Mouse (Mus musculus): ENCODE data around the gene Dclre1a.

Dclre1a gene

DNA sequence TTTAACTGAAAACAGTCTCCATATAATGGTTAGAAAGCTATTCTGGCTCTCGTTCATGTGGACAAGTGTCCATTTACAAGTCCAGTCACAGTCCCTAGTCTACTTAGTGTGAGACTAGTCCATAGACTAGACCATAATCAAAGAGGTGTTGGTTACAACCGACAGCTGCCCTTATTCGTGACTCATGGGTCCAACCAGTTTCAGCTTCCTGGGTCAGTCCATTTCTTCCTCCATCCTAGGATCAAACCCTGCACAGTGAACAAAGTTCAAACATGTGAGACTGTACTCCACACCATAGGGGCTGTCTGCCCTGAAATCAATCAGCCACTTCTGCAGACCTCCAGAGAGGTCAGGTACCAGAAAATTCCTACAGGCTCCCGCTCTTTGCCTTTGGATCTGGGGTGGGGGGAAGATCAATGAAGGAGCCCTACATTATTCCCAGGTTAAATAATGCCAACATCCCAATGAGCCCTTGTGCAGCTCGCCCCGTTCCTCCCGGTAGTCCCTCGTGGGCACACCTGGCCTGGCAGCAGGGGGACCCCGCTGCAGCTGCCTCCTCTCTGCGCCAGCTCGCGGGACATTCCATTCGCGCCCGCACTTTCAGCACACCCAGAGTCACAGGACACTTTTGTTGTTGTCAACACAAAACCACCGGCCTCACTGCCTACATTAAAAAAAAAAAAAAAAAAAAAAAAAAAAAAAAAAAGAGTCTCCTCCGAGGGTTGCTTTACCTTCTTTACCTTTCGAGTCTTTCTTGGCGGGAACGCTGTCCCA, at the start of gene Dclre1a:
TSS of gene Dclre1a (minus strand) at position 767 of the 774 bp plus-strand sequence.
- no peak for DNase-seq (ENCODE audit: low spot score)

DNA sequence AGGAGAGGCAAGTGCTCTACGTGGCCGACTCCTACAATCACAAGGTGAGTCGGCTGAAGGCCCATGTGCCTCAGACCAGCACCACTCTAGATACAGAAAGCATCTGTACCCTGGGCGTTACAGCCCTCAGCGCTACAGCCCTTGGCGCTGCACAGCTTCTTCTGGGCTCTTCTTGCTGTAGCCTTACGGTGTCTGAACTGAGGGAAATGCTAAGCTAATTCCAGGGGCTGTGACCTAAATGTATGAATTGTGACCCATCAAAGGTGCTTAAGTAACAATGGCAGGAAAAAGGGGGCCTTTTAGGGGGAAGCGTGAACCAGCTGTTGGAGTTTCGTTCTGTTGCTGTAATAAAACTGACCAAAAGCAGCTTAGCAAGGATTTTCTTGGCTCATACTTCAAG, 44.5 kb upstream of the Dclre1a start:
- no peak for DNase-seq (ENCODE audit: low spot score)

DNA sequence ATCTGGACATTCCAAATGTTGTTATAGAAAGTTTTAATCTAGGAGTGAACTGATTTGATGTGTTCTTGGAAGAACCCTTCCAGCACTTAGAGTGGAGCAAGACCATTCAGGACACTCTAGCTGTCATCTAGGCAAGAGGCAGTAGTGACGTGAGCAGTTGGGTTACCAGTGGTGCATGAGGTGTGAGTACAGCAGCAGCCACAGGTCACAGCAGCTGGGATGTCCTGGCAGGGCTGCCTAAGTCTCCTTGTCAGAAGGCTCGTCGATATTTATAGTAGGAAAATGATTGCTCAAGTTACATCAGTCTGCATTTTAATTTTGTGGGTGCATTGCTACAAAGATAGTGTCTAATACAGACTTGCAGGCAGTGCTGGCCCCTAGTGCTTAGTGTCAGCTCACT, 42.2 kb upstream of the Dclre1a start:
- DNase-seq (ENCODE audit: low spot score), result no peak

DNA sequence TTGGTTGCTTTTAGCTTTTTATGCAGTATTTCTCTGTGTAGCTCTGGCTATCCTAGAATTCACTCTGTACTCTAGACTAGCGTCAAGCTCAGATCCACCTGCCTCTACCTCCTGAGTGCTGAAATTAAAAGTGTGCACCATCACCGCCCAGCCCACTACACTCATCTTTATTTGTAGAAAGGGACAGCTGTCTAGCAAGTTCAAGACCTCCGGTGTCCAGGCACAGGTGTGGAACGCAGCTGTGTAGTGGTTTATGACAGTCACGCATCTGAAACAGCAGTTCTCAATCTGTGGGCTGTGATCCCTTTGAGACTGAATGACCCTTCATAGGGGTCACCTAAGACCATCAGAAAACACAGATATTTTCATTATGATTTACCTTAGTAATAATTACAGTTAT, 41.4 kb upstream of the Dclre1a start:
- no peak for DNase-seq (ENCODE audit: low spot score)

DNA sequence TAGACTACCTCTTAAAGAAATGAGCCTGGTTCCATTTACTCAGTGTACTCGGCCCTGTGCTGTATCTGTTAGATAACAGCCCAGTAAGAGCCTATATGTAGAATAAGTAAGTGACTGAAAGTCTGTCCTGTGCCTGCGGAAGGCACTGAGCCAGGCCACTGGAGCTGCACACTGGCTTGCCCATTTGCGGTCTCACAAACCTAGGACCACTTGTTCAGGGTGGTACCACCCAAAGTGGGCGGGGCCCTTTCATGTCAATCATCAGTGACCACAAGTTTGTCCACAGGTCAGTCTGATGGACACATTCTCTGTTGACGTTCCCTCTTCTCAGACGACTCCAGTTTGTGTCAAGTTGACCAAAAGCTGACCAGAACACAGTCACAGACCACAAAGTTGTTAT, 41.0 kb upstream of the Dclre1a start:
- no peak for DNase-seq (ENCODE audit: low spot score)

DNA sequence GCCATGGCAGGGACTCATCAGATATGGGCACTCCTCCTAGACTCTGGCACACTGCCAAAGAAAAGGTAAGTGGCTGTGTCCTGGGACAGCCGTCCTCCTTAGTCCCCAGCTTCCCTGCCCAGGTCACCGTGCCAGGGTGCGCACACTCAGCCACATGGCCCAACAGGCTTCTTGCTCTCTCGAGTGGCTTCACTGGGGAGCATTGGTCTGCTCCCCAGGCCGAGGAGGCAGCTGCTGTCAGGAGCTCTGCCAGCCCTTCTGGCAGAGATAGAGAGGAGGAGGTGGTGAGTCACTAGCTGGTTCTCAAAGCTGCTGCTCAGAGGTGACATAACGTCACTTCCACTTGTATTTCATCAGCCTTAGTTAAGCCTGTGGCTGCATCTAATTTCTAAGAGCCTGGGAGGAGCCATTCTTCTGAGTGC, 40.2 kb upstream of the Dclre1a start:
- DNase-seq (ENCODE audit: low spot score), result peak; percentile 31

DNA sequence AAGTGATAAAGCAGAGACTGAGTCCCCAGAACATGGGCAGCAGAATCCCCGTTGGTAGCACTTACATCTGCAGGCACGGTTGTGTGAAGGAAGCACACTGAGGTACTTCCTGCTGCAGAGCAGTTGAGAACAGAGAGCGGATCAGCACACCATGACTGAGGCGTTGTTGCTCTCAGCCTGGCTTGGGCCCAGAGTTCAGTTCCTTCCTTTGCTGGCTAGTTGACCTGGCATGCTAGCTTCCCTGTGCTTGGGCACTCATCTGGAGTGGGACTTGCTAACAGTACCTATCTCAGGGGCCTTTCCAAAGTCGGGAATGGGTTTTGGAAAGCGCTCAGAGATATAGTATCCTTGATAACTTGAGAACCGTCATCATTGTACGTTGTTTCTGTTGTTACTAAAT, 38.3 kb upstream of the Dclre1a start:
- no peak for DNase-seq (ENCODE audit: low spot score)

DNA sequence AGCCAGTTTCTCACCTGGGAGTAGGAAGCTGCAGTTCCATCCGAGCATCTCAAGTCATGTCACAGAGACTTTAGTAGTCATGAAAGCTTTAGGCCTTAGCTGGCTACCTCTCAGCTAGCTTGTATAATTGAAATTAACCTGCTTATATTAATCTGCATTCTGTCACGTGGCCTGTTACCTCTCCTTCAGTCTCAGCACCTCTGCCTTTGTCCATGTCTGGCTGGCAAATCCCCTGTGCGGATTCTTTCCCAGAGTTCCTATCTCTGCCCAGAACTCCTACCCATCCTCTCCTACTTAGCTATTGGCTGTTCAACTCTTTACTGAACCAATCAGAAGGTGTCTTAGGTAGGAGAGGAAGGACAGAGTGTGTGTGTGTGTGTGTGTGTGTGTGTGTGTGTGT, 36.3 kb upstream of the Dclre1a start:
- no peak for DNase-seq (ENCODE audit: low spot score)

DNA sequence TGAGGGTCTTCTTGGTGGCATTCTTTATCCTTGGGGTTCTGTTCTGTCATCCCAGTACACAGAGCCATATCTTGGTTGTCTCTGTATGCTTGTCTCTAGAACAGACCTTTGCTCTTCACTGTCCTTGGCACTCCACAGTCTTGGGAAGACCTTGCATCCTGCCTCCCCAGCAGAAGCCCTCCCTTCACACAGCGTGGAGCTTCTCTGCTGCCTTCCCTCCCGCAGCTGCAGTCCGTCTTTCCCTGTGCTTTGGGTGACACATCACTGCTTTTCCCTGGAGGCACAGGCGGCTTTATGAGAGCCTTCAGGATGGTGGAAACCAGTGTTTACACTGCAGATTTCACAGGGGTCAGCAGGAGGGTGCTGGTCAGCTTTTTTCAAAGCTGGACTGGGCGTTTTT, 35.8 kb upstream of the Dclre1a start:
- DNase-seq (ENCODE audit: low spot score), result no peak

DNA sequence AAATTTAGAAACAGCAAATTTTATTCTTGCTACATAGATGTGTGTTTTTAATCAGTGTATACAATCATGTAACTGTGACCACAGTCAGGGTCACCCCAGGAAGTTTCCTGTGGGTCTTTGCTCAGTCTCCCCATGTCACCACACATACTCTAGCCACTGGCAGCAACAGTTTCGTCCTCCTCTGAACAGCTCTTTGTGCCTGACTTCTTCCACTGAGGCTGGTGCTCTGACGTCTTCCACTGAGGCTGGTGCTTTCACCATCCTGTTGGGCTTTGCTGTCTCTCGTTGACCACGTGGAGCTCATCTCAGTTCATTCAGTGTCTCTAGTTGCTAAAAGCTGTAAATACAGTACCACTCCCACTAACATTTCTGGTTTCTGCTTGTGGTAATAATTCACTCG, 34.0 kb upstream of the Dclre1a start:
- no peak for DNase-seq (ENCODE audit: low spot score)

DNA sequence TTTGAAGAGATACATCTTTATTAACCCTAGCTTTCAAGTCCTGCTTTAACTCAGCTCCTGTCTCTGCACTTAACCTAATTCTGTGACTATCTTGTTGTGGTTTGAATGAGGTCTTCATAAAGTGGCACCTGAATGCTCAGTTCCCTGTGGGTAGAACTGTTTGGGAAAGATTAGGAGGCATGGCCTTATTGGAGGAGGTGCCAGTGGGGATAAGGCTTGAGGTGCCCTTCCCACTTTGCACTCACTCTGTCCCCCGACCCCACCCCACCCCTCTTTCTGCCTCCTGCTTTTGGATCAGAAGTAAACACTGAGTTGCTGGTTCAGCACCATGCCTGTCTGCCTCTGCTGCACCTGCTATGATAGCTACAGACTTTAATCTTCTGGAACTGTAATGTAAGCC, 29.8 kb upstream of the Dclre1a start:
- DNase-seq (ENCODE audit: low spot score), result no peak

DNA sequence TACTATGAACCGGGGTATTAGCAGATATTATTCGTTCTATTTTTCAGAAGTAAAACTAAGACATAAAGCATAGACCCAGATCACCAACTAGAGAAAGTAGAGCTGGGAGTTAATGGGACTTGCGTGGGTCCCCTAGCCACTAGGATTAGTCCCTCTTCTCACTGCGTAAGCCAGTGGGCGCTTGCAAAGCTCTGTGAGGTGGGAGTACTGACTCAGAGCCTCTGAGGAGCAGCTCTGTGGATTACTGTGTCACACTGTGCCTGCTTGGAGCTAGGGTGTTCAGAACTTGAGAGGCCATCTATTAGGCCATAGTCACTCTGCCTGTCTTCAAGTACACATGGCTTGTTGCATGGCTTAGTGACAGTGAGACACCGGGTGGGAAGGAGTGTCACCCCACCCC, 25.2 kb upstream of the Dclre1a start:
- no peak for DNase-seq (ENCODE audit: low spot score)

DNA sequence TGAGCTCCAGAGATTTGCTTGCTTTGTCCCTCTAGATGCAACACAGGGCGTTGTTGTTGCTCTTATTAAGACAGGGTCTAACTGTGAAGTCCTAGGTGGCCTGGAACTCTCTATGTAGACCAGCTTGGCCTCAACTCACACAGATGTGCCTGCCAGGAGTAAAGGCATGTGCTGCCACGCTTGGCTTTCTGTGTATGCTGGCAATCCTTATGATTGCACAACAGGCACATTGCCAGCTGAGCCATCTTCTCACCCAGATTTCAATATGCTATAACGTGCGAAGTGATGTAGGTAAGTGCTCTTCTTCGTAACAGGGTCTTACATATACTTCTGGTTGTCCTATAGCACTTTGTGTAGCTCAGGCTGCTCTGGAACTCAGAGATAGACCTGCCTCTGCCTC, 23.9 kb upstream of the Dclre1a start:
- DNase-seq (ENCODE audit: low spot score), result no peak

DNA sequence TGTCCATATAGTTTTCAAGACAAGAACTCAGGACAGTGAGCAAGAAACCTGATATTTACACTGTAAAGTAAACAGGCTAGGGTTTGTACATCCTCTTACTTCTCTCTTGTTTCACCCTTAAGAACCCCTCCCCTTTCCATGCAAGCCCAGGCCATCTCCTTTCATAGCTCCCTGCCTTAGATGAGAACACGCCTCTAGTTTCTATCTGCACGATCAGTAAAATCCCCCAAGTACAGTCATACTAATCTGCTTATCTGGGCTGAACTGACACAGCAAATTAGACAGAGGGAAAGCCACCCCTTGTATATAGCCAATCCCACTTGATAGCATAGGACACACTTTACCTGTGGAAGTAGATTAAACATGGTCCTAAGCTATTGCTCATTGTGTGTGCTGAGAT, 23.2 kb upstream of the Dclre1a start:
- DNase-seq (ENCODE audit: low spot score), result no peak

DNA sequence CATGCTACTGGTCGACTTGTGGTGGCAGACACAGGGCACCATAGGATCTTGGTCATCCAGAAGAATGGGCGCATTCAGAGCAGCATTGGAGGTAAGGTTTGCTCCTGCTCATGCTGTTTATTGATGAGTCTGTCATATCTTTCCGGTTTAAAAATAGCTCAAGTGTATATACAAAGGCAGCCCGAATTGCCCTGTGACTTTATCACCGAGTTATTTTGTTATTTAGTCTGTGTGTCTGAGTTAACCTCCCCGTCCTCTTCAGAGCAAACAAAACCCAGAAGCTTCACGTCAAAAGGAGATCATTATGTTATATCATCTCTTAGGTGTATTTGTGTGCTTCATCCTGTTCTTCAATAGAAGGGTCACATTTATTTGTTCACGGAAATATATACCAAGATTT, 22.8 kb upstream of the Dclre1a start:
- no peak for DNase-seq (ENCODE audit: low spot score)

DNA sequence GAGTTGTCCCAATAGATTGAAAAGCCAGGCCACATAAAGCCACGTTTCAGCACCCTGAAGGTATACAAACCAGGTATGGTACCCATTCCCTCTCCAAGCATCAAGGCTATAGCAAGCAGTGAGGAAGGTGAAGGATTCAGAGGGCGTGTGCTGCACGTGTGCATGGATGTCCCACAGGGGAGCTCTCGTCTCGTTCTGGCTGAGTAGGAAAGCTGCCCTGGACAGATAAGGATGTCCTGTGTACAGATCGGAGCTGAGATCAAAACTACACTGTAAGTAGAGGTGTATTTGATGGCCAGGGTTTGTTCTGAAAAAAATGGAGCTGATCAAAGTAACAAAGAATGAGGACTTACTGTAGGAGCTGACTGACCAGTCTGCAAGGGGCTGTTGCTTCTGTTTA, 18.9 kb upstream of the Dclre1a start:
- no peak for DNase-seq (ENCODE audit: low spot score)

DNA sequence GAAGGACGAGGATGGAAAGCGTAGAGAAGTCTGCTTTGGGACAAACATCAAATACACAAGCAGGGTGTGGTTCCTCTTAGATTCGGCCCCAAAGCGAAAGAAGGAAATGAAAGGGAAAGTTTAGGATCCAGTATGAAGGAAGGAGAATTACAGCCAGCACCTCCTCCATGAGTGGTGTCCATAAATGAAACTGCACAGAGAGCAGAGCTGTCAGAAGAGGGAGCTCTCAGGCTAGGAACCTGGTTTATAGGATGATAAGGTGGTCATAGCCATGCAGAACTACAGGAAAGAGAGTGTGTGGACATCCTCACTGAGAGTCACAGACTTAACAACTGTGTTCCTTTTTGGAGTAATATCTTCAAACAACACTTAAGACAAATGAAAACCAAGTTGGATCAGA, 18.0 kb upstream of the Dclre1a start:
- peak; percentile 79 for DNase-seq (ENCODE audit: low spot score)

DNA sequence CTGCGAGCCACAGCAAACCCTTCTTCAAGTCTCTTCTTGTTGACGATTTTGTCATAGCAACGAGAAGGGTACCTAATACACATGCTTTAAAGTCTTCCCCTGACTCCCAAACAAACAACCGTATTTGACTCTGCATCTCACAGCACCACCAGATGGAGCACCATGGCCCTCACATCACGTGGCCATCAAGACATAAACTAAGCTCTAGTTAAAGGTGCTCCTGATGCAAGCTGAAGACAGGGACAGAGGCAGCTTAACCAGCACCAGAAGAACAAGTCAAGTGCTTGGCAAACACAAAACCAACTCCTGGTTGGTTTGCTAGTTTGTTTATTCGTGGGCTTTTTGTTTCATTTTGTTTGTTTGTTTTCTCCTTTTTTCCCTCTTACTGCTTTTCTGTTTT, 17.3 kb upstream of the Dclre1a start:
- DNase-seq (ENCODE audit: low spot score), result no peak

DNA sequence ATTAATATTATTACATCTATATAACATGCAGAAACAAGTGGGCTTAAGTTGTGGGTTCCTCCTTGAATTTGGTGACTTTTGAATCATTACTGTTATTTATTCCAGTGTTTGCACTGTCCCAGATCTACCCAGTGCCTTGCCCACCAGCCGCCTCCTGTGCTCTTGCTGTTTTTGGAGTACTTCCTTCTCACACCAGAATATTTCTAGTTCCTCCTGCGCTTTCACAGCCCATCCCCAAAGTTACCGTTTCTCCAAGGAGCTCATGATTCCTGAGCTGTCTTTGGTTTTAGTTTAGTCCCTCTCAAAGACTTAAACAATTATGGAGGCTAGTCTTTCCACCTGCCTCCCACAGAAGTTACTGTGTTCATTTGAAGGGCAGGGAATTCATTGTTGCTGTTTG, 15.4 kb upstream of the Dclre1a start:
- DNase-seq (ENCODE audit: low spot score), result no peak

DNA sequence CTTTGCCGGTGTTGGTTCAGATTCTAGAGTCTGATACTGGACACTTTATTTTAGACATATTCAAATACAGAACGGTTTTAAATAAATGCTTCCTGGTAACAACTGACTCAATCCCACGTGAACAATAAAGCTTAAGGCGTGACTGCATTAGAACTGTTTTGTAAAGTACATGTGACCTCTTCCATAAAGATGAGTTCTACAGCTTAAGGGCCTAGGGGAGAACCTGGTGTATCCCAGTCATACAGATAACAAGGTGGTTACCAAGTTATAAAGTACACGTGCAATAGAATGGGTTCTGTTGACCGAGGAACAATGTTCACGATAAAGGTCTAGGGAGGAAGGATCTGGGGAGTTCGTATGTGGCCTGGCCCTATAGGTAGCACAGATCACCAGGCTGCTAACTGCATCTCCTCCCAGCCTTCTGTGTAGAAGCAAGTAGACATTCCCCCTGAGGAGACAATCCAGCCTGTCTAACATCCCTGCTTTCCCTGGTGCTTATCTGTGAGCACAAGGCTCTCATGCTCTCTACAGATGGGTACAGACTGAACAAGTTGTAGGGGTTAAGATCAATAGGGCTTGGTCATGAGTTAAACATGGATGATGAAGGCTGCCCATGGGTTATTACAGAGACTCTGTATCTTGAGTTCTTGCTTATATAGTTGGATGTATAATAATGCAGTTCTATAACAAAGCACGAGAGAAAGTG, 14.6 kb upstream of the Dclre1a start:
- DNase-seq (ENCODE audit: low spot score), result no peak

DNA sequence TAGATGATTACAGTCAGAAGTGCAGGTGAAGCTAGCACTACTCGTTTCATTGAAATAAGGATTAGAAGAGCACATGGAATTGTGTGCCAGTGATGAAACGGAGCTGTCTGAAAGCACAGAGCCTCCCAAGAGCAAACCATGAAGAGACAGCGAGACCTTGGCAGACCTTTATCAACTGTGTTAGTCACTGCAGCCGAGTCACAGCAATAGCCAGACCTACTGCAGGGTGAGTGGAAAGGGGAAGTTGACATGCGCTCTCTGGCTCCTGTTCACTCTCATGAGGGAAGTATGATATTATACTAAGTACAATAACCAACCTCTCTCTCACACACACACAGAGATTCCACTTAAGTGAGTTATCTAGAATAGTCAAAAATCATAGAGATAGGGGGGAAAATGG, 8.0 kb upstream of the Dclre1a start:
- DNase-seq (ENCODE audit: low spot score), result no peak

DNA sequence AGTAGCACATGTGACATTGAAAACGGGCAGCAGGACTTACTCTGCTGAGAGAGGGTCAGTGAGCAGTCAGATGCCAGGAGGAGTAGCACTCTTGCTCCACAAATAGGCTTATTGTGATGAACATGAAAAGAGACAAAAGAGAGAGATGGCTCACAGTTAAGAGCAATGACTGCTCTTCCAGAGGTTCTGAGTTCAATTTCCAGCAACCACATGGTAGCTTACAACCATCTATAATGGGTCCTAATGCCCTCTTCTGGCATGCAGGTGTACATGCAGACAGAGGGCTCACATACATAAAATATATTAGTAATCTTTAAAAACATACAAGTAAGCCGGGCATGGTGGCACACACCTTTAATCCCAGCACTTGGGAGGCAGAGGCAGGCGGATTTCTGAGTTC, 5.2 kb upstream of the Dclre1a start:
- no peak for DNase-seq (ENCODE audit: low spot score)

DNA sequence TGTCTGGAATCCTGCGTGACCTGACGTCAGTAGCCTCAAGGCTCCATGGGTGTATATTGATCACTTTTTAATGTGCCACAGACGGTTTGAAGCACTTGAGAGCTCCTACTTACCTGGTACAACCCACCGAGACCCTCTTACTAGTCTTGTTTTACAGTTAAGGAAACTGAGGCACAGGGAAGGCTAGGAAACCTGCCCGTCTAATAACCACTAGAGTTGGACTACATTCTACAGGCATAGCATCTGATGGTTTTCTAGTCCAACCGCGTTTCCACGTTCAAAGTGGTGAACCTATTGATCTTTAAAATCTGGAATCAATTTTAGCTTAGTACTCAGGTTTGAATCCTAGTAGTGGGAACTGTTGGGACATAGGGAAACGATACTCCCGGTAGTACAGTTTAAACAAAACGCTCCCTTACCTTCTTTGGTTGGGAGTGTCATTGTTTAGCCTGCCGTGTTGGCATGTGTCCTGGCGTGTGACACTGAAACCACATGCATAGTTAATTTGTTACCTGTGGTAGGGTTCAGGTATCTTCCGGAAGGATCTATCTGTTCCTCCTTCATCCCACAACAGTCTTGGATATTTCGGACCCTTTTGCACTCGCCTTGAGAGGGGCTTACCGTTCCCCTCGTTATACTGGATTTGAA, 1.1 kb upstream of the Dclre1a start:
- no peak for DNase-seq (ENCODE audit: low spot score)
